Mouse (Mus musculus) liver, embryonic 13.5 days (tissue): ENCODE measurements around the gene Tssk4. TPM values are rescaled to one million over a fixed set of nuclear protein-coding genes. Genes with fewer than 3 reads are reported as not detected.

ENCODE experiments used
- ATAC-seq: fragments of 200-750 bp; cut with Nextera tagmentation; 2 replicates; pipeline ENCODE4 v1.8.0; 2017; ENCODE audit warnings: low read depth, mild to moderate bottlenecking, moderate number of reproducible peaks, moderate library complexity
- DNase-seq: peaks from one replicate; pipeline ENCODE4 v3.0.0; 2022
- H3K27ac ChIP-seq: fragments of 300-500 bp; sonication (generic); 2 replicates; pipeline ENCODE4 v1.5.1; 2015; ENCODE audit warnings: moderate library complexity, mild to moderate bottlenecking, inconsistent platforms
- H3K27me3 ChIP-seq: fragments of 300-500 bp; sonication (generic); 2 replicates; pipeline ENCODE4 v1.6.1; 2015; ENCODE audit warnings: mild to moderate bottlenecking, inconsistent platforms
- H3K36me3 ChIP-seq: fragments of 300-500 bp; sonication (generic); 2 replicates; pipeline ENCODE4 v1.6.1; 2015; ENCODE audit warnings: mild to moderate bottlenecking, inconsistent platforms
- H3K4me1 ChIP-seq: fragments of 300-500 bp; sonication (generic); replicated peaks from 2 replicates; pipeline ENCODE4 v1.6.1; 2015; ENCODE audit warnings: inconsistent platforms
- H3K4me2 ChIP-seq: fragments of 300-500 bp; sonication (generic); 2 replicates; pipeline ENCODE4 v1.6.1; 2015; ENCODE audit warnings: inconsistent platforms, mild to moderate bottlenecking, moderate library complexity
- H3K4me3 ChIP-seq: fragments of 300-500 bp; sonication (generic); replicated peaks from 2 replicates; pipeline ENCODE4 v1.5.1; 2015; ENCODE audit warnings: mild to moderate bottlenecking, inconsistent platforms
- H3K9ac ChIP-seq: fragments of 300-500 bp; sonication (generic); 2 replicates; pipeline ENCODE4 v1.6.1; 2015; ENCODE audit warnings: mild to moderate bottlenecking, inconsistent platforms
- H3K9me3 ChIP-seq: fragments of 300-500 bp; sonication (generic); replicated peaks from 2 replicates; pipeline ENCODE4 v1.6.1; 2016; ENCODE audit warnings: inconsistent platforms
- WGBS: fragments of 180-500 bp; shearing (Covaris S2); methylation state at CpG from one replicate; pipeline ENCODE4 v1.1.7; 2015; ENCODE audit not compliant: insufficient replicate concordance; 5-methylcytosine and 5-hydroxymethylcytosine counted together
- polyA plus RNA-seq: library from polyadenylated mRNA; unstranded; fragments of >200 nt; fragmentation: Nextera tagmentation; extraction: Ambion mirVana; gene quantifications from 2 replicates; pipeline ENCODE4 v1.2.1, GENCODE M21; 2015

Gene Tssk4
- polyA plus RNA-seq, 1 experiment from 2014 or later: 0.27 TPM

DNA sequence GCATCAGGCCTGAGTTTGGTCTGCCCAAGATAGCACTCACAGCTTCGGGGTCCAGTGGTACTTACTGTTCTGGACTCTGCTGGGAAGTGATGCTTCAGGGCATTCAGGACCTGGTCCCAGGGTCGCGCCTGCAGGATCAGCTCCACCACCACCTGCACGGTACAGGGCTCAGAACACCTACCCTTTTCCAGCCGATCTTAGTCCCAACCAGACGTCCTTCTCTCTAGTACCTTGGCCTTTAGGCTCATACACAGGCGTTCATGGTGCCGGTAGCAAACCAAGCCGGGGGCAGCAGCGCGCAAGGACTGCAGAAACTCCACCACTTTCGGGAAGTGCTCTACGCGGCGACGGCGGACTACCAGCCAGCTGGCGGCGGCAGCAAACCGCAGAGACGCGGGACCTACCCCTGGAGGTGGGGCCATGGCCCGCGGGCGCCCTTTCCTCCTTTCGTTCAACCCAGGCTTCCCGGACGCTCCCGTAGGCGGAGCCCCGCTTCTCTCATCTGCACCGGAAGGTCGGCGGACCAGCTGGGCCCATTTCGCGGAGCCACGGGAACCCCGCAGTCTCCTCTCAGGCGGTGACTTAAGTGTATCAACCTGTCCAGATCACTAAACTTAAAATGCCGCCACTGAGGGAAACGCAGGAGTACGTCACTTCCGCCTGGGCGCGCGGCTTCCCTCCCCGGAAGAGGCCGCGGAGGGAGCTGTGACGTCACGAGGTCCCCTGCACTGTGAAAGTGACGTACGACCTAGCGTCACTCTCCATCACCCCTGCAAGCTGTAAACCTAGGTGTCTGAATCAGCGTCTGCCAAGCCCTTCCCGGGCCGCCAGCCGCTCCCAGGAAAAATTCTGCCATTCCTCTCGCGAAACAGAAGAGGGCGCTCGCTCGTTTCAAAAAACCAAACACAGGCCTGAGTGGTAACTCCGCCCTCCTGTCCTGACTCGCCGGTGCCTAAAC is 31.5 kb downstream of the Tssk4 start, which contains the start of gene Tinf2:
Gene Tinf2, minus strand, starts transcription at position 661 of the 958 bp plus-strand sequence.
- ATAC-seq: peak; percentile 94
- H3K4me2 ChIP-seq: peak within 1 kb of the TSS; percentile 91
- peak within 1 kb of the TSS; percentile 89 for H3K9ac ChIP-seq
- under 1% methylated on average over 66 of the region's 66 CpGs for WGBS
- no peaks in the 10 kb centered on the region for H3K9me3 ChIP-seq
- H3K27ac ChIP-seq: peak within 1 kb of the TSS; percentile 91
- H3K27me3 ChIP-seq: no peaks in the 10 kb centered on the region
- H3K4me1 ChIP-seq: peaks cover 30% of the 10 kb centered on the region
- H3K4me3 ChIP-seq: peak within 1 kb of the TSS; percentile 87
- H3K36me3 ChIP-seq: peaks cover 40% of the 10 kb centered on the region
- peak; percentile 93 for DNase-seq

DNA sequence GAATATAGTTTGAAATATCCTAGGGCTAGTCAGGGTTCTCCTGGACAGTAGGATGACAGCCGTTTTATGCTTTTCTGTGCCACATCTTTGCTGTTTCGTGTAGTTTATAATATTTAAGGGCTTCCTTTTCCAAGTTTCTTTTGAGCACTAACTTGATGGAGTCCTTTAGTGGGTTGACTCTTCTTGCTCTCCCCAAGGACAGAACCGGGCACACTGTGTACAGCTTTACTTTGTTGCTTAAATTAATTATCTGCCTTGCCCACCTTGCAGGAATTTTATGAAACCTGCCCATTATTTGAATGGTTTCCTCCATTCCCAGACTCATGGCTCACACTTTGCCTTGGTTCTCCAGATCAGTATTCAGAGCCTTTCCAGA is 32.1 kb downstream of the Tssk4 start:
- Histone ChIP-seq H3K9me3 (no peaks in the 10 kb centered on the region), H3K4me2 (peak overlapping the region; percentile 91), H3K27me3 (no peaks in the 10 kb centered on the region), H3K36me3 (peaks cover 33% of the 10 kb centered on the region), H3K27ac (peak overlapping the region; percentile 91), H3K4me3 (peak overlapping the region; percentile 87), H3K4me1 (peaks cover 30% of the 10 kb centered on the region), H3K9ac (peak overlapping the region; percentile 89)
- 15% methylated on average over 3 of the region's 3 CpGs for WGBS
- DNase-seq: no peak
- peak; percentile 2; the same call in 1 of the 2 replicates for ATAC-seq

DNA sequence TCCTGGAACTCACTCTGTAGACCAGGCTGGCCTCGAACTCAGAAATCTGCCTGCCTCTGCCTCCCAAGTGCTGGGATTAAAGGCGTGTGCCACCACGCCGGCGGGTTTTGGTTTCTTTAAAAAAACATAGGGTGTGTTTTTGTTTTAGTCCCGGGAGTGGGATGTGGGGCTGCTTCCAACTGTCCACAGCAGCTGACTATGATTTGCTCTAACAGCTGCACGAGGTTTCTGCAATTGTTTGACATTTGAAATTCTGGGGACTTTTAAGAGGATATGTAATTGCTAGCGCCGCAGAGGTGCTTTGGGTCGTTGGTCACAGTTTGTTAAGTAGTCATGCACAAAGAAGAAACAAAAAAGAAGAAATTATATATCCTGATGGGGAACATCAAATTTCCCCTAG is 39.4 kb downstream of the Tssk4 start:
- no peak overlapping the region for H3K9ac ChIP-seq
- no peak for ATAC-seq
- peaks cover 3% of the 10 kb centered on the region; the same call in 1 of the 2 replicates for H3K9me3 ChIP-seq
- no peak overlapping the region for H3K4me2 ChIP-seq
- 66% methylated on average over 10 of the region's 10 CpGs for WGBS
- no peaks in the 10 kb centered on the region for H3K36me3 ChIP-seq
- H3K4me3 ChIP-seq: no peak overlapping the region
- H3K27me3 ChIP-seq: 0 out of 2 replicates have a peak, but pooled peaks cover 5% of the 10 kb centered on the region
- no peak for DNase-seq
- H3K4me1 ChIP-seq: no peaks in the 10 kb centered on the region
- no peak overlapping the region for H3K27ac ChIP-seq

DNA sequence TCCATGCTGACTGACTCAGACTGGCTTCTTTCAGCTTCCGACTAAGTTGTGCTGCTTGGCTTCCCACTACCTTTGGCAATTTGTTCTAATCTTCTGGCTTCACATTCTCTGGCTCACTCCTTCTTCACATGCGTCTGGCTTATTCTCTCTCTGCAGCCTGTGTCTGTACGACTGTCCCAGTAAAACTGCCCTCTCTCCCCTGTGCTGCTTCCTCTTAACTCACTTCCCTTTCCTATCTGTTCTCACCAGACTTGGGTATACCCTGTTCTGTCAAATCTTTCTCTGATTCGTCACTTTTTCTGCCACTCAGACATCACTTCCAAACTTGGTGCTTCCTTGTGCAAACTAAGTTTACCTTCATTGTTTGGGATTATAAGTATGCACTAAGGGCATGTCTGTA is 47.2 kb downstream of the Tssk4 start:
- Histone ChIP-seq H3K4me1 (0 out of 2 replicates have a peak, but pooled peaks cover 3% of the 10 kb centered on the region), H3K9me3 (peaks cover 3% of the 10 kb centered on the region; the same call in 1 of the 2 replicates), H3K27me3 (no peaks in the 10 kb centered on the region), H3K36me3 (no peaks in the 10 kb centered on the region), H3K4me2 (no peak overlapping the region), H3K27ac (peak overlapping the region; percentile 45; the same call in 1 of the 2 replicates), H3K4me3 (no peak overlapping the region), H3K9ac (no peak overlapping the region)
- WGBS: 42% methylated on average over 4 of the region's 4 CpGs
- no peak for ATAC-seq
- no peak for DNase-seq

DNA sequence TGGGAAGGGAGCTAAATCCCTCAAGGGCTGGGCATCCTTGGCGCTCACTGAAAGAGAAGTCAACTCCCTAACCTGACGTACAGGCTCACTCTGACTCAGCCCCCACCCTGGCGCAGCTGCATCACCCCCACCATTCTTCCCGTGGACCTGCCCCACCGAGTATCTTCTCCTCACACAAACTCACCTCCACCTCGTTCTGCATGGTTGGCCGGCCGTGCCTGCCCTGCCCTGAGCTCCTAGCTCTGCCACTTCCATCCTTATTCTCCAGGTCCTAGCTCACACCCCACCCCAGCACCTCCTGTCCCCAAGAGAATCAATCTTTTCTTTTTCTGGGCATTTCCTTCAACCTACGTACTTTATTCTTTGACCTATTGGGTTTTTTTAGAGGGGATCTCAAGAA is 51.1 kb downstream of the Tssk4 start:
- Histone ChIP-seq H3K27ac (no peak overlapping the region), H3K9me3 (no peaks in the 10 kb centered on the region), H3K4me3 (no peak overlapping the region), H3K36me3 (no peaks in the 10 kb centered on the region), H3K4me2 (no peak overlapping the region), H3K4me1 (peaks cover 11% of the 10 kb centered on the region), H3K27me3 (no peaks in the 10 kb centered on the region), H3K9ac (no peak overlapping the region)
- WGBS: 68% methylated on average over 9 of the region's 9 CpGs
- DNase-seq: no peak
- no peak for ATAC-seq

Other genes starting within 250 kb of the Tssk4 start
- 78.9 and 80.8 TPM in 2 replicates for gene Dhrs4, start 171.4 kb upstream of the Tssk4 start, polyA plus RNA-seq
- gene Carmil3, start 159.5 kb upstream of the Tssk4 start, polyA plus RNA-seq: 0.55 and 0.58 TPM in 2 replicates
- 0.09 TPM in 1 of 2 replicates, not detected in the other for gene Cpne6, start 139.7 kb upstream of the Tssk4 start, polyA plus RNA-seq
- gene Nrl, start 125.2 kb upstream of the Tssk4 start, polyA plus RNA-seq: not detected in 2 replicates
- gene Pck2, start 109.9 kb upstream of the Tssk4 start, polyA plus RNA-seq: 32.2 and 34.5 TPM in 2 replicates
- gene Dcaf11, start 90.2 kb upstream of the Tssk4 start, polyA plus RNA-seq: 48.9 and 59.1 TPM in 2 replicates
- gene A730061H03Rik, start 89.8 kb upstream of the Tssk4 start, polyA plus RNA-seq: 1.6 and 1.8 TPM in 2 replicates
- gene Fitm1, start 74.6 kb upstream of the Tssk4 start, polyA plus RNA-seq: 0.51 and 0.53 TPM in 2 replicates
- 103 and 111 TPM in 2 replicates for gene Psme1, start 72.1 kb upstream of the Tssk4 start, polyA plus RNA-seq
- gene Emc9, start 64.9 kb upstream of the Tssk4 start, polyA plus RNA-seq: 31.9 and 35.8 TPM in 2 replicates
- 202 and 224 TPM in 2 replicates for gene Psme2, start 59.1 kb upstream of the Tssk4 start, polyA plus RNA-seq
- gene Rnf31, start 58.5 kb upstream of the Tssk4 start, polyA plus RNA-seq: 9.0 and 12.6 TPM in 2 replicates
- gene Irf9, start 46.6 kb upstream of the Tssk4 start, polyA plus RNA-seq: 14.8 and 16.4 TPM in 2 replicates
- 1.6 and 1.7 TPM in 2 replicates for gene Rec8, start 32.1 kb upstream of the Tssk4 start, polyA plus RNA-seq
- 35.2 and 36.5 TPM in 2 replicates for gene Ipo4, start 14.2 kb upstream of the Tssk4 start, polyA plus RNA-seq
- 1.4 and 1.7 TPM in 2 replicates for gene Gm49378, start 12.3 kb upstream of the Tssk4 start, polyA plus RNA-seq
- gene Tm9sf1, start 6.4 kb upstream of the Tssk4 start, polyA plus RNA-seq: 53.3 and 59.4 TPM in 2 replicates
- gene Mdp1, start 10.3 kb downstream of the Tssk4 start, polyA plus RNA-seq: 23.1 and 24.2 TPM in 2 replicates
- gene Gmpr2, start 21.8 kb downstream of the Tssk4 start, polyA plus RNA-seq: 29.6 and 33.0 TPM in 2 replicates
- 325 TPM in 2 replicates for gene Nedd8, start 21.9 kb downstream of the Tssk4 start, polyA plus RNA-seq
- gene Tinf2, start 31.6 kb downstream of the Tssk4 start, polyA plus RNA-seq: 21.1 and 26.3 TPM in 2 replicates
- gene Tgm1, start 63.7 kb downstream of the Tssk4 start, polyA plus RNA-seq: 1.5 and 2.0 TPM in 2 replicates
- gene Rabggta, start 72.1 kb downstream of the Tssk4 start, polyA plus RNA-seq: 12.9 and 14.7 TPM in 2 replicates
- gene Dhrs1, start 95.5 kb downstream of the Tssk4 start, polyA plus RNA-seq: 36.1 and 36.4 TPM in 2 replicates
- gene Nop9, start 95.5 kb downstream of the Tssk4 start, polyA plus RNA-seq: 41.9 and 42.8 TPM in 2 replicates
- gene Cideb, start 108.3 kb downstream of the Tssk4 start, polyA plus RNA-seq: 21.1 and 21.3 TPM in 2 replicates
- 0.92 and 1.3 TPM in 2 replicates for gene Ltb4r2, start 111.2 kb downstream of the Tssk4 start, polyA plus RNA-seq
- 4.4 and 4.6 TPM in 2 replicates for gene Ltb4r1, start 115.8 kb downstream of the Tssk4 start, polyA plus RNA-seq
- 1.8 and 2.2 TPM in 2 replicates for gene Adcy4, start 133.9 kb downstream of the Tssk4 start, polyA plus RNA-seq
- gene Ripk3, start 138.7 kb downstream of the Tssk4 start, polyA plus RNA-seq: 20.4 and 22.1 TPM in 2 replicates
- gene Nfatc4, start 173.0 kb downstream of the Tssk4 start, polyA plus RNA-seq: 1.5 and 1.8 TPM in 2 replicates
- 2.2 and 3.1 TPM in 2 replicates for gene Nynrin, start 203.8 kb downstream of the Tssk4 start, polyA plus RNA-seq
- gene Cbln3, start 234.2 kb downstream of the Tssk4 start, polyA plus RNA-seq: 0.10 and 0.13 TPM in 2 replicates
- 6.8 and 7.6 TPM in 2 replicates for gene Khnyn, start 234.8 kb downstream of the Tssk4 start, polyA plus RNA-seq